Mouse (Mus musculus): ENCODE data around the gene Nell1. TPM values are rescaled to one million over a fixed set of nuclear protein-coding genes. Genes with fewer than 3 reads are reported as not detected.

Gene Nell1
- polyA plus RNA-seq, 1 experiment from 2014 or later = 7.8 TPM

DNA sequence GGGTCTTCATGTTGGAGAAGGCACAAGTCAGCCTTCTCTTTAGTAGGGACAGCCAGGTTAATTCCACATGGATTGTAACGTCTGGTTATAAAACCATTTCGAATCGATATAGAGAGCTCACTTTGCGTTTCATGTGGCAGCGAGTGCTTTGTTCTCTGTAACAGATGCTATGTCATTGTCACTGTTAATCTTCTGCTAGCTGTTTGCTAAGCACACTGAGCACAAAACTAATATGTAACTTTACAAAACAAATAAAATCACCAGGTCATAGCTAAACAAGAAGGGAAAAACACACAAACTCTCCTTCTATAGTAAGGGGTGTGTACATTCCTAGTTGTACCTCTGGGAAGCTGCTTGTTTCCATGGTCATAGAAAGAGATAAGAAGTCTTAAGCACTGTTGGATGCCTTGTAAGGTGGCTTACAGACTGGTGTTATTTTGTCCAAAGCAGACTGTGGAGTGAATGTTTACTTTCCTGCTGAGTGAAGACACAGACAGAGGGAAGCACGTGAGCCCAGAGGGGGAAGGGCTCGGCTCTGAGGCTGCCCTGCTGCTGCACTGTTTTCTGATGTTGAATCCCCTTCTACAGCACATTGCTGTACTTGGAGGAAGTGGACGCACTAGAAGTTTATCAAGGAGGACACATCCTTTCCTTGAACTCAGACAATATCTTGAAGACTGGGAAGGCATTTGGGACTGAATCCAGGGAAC is 131.1 kb downstream of the Nell1 start:
- Histone ChIP-seq H3K9ac (no peak overlapping the region), H3K4me2 (replicated peaks) (no peak overlapping the region), H3K4me1 (no peaks in the 10 kb centered on the region), H3K27ac (no peak overlapping the region), H3K9me3 (replicated peaks) (no peaks in the 10 kb centered on the region), H3K27me3 (no peaks in the 10 kb centered on the region), H3K36me3 (no peaks in the 10 kb centered on the region), H3K4me3 (no peak overlapping the region)
- ATAC-seq (ENCODE audit: low FRiP score) = no peak
- WGBS = 53% methylated on average over 8 of the region's 8 CpGs

DNA sequence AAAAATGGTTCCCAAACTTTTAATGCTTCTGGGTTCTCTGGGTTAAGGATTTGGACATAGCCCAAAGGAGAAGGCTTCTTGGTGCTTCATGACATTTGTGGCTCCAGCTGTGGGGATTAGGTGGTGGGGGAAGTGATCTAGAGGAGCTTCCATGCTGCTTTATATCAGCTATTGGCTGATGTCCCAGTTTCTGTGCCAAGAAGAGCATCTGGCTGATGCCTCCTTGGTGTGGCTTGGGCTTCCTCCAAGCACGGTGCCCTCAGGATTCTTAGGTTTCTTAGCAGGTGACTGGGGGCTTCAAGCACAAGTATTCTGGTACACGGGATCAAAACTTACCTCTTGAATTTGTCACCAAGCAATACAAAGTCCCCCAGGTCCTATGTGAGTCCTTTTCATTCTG is 132.6 kb downstream of the Nell1 start:
- no peak overlapping the region for H3K4me3 ChIP-seq
- H3K27me3 ChIP-seq = no peaks in the 10 kb centered on the region
- no peak for ATAC-seq (ENCODE audit: low FRiP score)
- WGBS = 92% methylated on average over 2 of the region's 2 CpGs
- H3K4me2 ChIP-seq (replicated peaks) = no peak overlapping the region
- no peaks in the 10 kb centered on the region for H3K4me1 ChIP-seq
- no peaks in the 10 kb centered on the region for H3K36me3 ChIP-seq
- no peaks in the 10 kb centered on the region for H3K9me3 ChIP-seq (replicated peaks)
- H3K27ac ChIP-seq = no peak overlapping the region
- no peak overlapping the region for H3K9ac ChIP-seq

DNA sequence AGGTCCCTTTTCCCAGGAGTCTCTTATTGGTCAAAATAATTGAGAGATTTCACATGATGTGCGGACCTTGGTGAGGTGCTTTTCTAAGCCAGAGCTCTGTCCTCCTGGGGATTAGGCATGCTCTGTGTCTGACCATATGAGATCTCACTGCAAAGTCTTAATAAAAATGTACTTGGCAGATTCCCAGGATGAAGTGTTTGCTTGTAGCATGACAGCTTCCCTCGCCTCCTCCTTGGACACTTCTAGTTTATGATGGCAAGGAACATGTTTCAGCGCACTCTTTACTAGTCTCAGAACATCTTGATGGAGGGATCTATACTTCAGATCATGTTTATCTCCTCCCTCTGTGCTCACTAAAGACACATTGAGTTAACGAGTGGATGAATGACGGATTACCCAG is 143.7 kb downstream of the Nell1 start:
- no peak overlapping the region for H3K27ac ChIP-seq
- WGBS = 88% methylated on average over 5 of the region's 5 CpGs
- no peaks in the 10 kb centered on the region for H3K9me3 ChIP-seq (replicated peaks)
- no peaks in the 10 kb centered on the region for H3K4me1 ChIP-seq
- no peak overlapping the region for H3K4me2 ChIP-seq (replicated peaks)
- H3K36me3 ChIP-seq = no peaks in the 10 kb centered on the region
- H3K27me3 ChIP-seq = no peaks in the 10 kb centered on the region
- H3K9ac ChIP-seq = no peak overlapping the region
- H3K4me3 ChIP-seq = no peak overlapping the region
- no peak for ATAC-seq (ENCODE audit: low FRiP score)

DNA sequence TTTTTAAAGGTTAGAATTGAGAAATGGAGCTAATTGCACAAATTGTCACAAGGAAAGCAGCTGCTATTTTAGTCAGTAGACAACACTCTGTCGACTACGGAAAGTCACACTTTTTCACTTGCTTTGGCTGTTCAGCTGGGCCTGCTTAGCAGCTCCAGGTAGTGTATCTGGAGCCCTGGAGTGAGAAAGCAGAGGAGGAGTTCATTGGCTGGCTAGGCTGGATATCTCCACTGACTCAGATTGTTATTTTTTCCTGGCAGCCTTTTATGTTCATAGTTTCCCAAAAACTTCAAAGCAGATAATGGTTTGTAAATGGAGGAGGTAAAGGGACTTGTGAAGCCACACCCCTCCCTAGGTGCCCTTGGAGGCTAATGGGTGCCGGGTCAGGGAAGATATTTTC is 163.0 kb downstream of the Nell1 start:
- no peaks in the 10 kb centered on the region for H3K27me3 ChIP-seq
- H3K4me3 ChIP-seq = no peak overlapping the region
- no peaks in the 10 kb centered on the region for H3K4me1 ChIP-seq
- no peak overlapping the region for H3K4me2 ChIP-seq (replicated peaks)
- no peak overlapping the region for H3K27ac ChIP-seq
- no peaks in the 10 kb centered on the region for H3K9me3 ChIP-seq (replicated peaks)
- H3K36me3 ChIP-seq = no peaks in the 10 kb centered on the region
- 90% methylated on average over 3 of the region's 3 CpGs for WGBS
- H3K9ac ChIP-seq = no peak overlapping the region
- no peak for ATAC-seq (ENCODE audit: low FRiP score)

DNA sequence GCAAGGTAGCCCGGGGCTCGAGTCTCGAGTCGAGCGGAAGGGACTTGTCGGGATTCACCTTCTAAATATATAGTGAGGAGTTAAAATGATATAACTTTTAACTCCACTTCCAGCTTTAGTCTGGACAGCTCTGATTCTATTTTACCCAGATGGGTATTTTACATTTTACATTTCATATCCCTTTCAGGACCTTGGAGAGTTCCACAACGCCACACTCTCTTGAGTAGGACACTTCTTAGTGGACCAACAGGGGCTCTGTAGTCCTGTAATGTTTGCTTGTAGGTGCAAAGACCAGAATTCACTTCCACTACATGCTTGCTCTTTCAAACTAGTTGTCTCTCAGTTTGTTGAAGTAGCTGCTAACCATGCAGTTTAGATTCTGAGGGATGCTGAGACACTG is 174.7 kb downstream of the Nell1 start:
- Histone ChIP-seq H3K27ac (no peak overlapping the region), H3K9me3 (replicated peaks) (no peaks in the 10 kb centered on the region), H3K27me3 (no peaks in the 10 kb centered on the region), H3K36me3 (no peaks in the 10 kb centered on the region), H3K9ac (no peak overlapping the region), H3K4me2 (replicated peaks) (no peak overlapping the region), H3K4me1 (no peaks in the 10 kb centered on the region), H3K4me3 (no peak overlapping the region)
- WGBS = 91% methylated on average over 7 of the region's 7 CpGs
- ATAC-seq (ENCODE audit: low FRiP score) = no peak

- Histone ChIP-seq H3K27me3 (no peaks in the 10 kb centered on the region), H3K9me3 (replicated peaks) (no peaks in the 10 kb centered on the region), H3K4me2 (replicated peaks) (no peak overlapping the region), H3K36me3 (no peaks in the 10 kb centered on the region), H3K4me1 (no peaks in the 10 kb centered on the region), H3K9ac (no peak overlapping the region), H3K27ac (no peak overlapping the region), H3K4me3 (no peak overlapping the region)
- WGBS = 69% methylated on average over 2 of the region's 2 CpGs
- no peak for ATAC-seq (ENCODE audit: low FRiP score)
These were observed 176.2 kb downstream of the Nell1 start for GRCm38 (mm10) chr7:50150838-50151237.

DNA sequence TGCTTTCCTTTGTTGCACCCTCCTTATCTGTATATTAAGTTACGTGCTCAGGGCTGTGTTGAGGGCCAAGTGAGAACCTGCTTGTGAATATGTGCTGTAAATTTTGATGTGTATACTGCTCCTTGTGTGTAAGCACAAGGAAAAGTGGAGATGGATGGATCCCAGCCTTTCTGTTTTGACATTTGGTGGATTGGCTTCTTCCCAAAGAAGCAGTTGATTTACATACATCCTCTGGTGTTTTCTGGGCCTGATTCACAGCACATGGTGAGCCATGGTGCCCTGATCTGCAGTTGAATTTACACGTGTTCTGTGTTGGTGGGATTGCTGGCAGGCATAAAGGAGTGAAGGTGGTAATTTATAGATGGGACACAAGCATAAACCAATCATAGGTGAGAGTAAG is 179.0 kb downstream of the Nell1 start:
- Histone ChIP-seq H3K9me3 (replicated peaks) (no peaks in the 10 kb centered on the region), H3K4me3 (no peak overlapping the region), H3K27ac (no peak overlapping the region), H3K9ac (no peak overlapping the region), H3K4me2 (replicated peaks) (no peak overlapping the region), H3K27me3 (no peaks in the 10 kb centered on the region), H3K36me3 (no peaks in the 10 kb centered on the region), H3K4me1 (no peaks in the 10 kb centered on the region)
- ATAC-seq (ENCODE audit: low FRiP score) = no peak
- WGBS = 71% methylated on average over 2 of the region's 2 CpGs

DNA sequence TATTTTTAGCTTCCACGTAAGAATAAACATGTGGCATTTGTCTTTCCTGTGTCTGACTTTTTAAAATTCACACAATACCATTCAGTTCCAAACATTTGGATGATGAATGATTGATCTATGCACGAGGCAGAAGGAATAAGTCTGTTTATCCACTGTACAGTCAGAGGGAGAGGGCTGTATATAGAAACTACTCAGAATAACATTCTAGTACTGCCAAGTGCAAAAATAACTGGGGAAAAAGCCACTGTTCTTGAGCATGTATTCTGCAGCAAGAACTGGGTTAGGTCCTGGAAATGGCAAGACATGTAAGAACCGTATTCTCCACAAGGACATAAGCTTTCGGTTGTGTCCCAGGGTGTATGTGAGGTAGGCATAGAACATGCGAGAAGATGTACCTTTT is 187.9 kb downstream of the Nell1 start:
- Histone ChIP-seq H3K4me1 (no peaks in the 10 kb centered on the region), H3K9me3 (replicated peaks) (no peaks in the 10 kb centered on the region), H3K36me3 (no peaks in the 10 kb centered on the region), H3K4me3 (no peak overlapping the region), H3K9ac (no peak overlapping the region), H3K27me3 (no peaks in the 10 kb centered on the region), H3K4me2 (replicated peaks) (no peak overlapping the region), H3K27ac (no peak overlapping the region)
- WGBS = 93% methylated on average over 5 of the region's 5 CpGs
- ATAC-seq (ENCODE audit: low FRiP score) = no peak

DNA sequence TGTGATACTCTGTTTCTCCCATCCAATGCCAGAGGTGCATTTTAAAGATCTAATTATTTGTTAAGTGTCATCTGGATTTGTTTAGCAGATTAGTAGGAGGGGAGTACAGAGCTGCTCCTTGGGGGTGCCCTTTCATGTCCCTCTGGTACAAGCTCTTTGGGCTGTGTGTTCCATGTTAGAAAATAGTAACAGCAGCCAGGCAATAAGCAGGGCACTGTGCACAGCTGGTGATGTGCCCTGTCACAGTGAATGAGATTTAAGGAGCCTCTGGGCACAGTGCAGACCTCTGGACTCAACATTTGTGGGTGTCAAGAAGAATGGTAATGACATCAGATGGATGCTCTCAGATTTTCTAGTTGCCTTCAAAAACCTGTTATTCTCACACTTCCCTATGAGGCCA is 194.1 kb downstream of the Nell1 start:
- Histone ChIP-seq H3K27ac (no peak overlapping the region), H3K27me3 (no peaks in the 10 kb centered on the region), H3K4me2 (replicated peaks) (no peak overlapping the region), H3K9ac (no peak overlapping the region), H3K36me3 (no peaks in the 10 kb centered on the region), H3K9me3 (replicated peaks) (no peaks in the 10 kb centered on the region), H3K4me1 (no peaks in the 10 kb centered on the region), H3K4me3 (no peak overlapping the region)
- ATAC-seq (ENCODE audit: low FRiP score) = no peak

DNA sequence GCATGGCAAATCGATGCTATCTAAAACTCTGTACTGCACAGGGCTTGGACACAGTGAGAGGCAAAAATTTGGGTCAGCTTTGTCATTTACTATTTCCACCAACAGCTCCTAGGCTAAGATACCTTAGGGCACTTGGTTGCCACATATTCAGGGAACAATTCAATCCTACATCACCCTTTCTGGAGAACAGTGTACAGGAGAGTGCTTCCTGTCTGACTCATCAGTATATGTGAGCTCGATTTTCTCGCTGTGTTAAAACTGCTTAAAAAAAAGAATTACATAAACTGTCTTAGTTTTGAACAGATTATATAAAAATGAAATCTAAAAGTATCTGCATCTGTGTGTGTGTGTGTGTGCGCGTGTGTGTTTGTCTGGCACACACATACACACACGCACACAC is 211.6 kb downstream of the Nell1 start:
- ATAC-seq (ENCODE audit: low FRiP score) = no peak
- H3K36me3 ChIP-seq = no peaks in the 10 kb centered on the region
- no peaks in the 10 kb centered on the region for H3K27me3 ChIP-seq
- H3K9me3 ChIP-seq (replicated peaks) = no peaks in the 10 kb centered on the region
- no peak overlapping the region for H3K4me2 ChIP-seq (replicated peaks)
- no peak overlapping the region for H3K27ac ChIP-seq
- no peaks in the 10 kb centered on the region for H3K4me1 ChIP-seq
- H3K4me3 ChIP-seq = no peak overlapping the region
- 92% methylated on average over 6 of the region's 6 CpGs for WGBS
- H3K9ac ChIP-seq = no peak overlapping the region

- Histone ChIP-seq H3K27ac (no peak overlapping the region), H3K9ac (no peak overlapping the region), H3K9me3 (replicated peaks) (no peaks in the 10 kb centered on the region), H3K27me3 (no peaks in the 10 kb centered on the region), H3K4me1 (no peaks in the 10 kb centered on the region), H3K4me3 (no peak overlapping the region), H3K4me2 (replicated peaks) (no peak overlapping the region), H3K36me3 (no peaks in the 10 kb centered on the region)
- 94% methylated on average over 7 of the region's 7 CpGs for WGBS
- no peak for ATAC-seq (ENCODE audit: low FRiP score)
These were observed 219.3 kb downstream of the Nell1 start for GRCm38 (mm10) chr7:50193955-50194354.

DNA sequence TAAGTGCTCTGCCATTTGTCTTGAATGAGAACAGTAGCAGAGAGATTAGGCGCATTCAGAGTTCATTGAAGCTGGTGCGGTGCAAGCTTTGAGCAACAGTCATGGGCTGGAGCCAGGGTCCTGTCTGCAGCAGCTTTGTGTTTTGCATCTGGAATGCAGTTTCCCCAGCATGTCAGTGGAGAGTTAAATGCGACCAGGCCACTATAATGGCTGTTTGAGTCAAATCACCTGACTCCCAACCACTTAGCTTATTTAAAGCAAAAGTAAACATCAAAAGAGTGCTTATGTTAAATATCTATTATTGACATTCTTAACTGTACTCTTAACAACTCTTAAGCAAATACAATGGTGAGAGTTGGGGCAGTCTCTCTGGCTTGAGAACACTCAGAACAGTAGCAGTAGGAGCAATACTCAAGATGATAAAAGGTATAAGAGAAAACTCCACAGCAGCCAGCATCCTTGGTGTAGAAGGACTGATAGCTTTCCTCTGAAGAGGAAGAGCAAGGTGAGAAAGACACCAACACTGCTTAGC is 220.5 kb downstream of the Nell1 start:
- H3K4me1 ChIP-seq = no peaks in the 10 kb centered on the region
- no peak overlapping the region for H3K4me2 ChIP-seq (replicated peaks)
- no peak overlapping the region for H3K27ac ChIP-seq
- no peak for ATAC-seq (ENCODE audit: low FRiP score)
- H3K36me3 ChIP-seq = no peaks in the 10 kb centered on the region
- H3K27me3 ChIP-seq = no peaks in the 10 kb centered on the region
- WGBS = 73% methylated on average over 3 of the region's 3 CpGs
- H3K9me3 ChIP-seq (replicated peaks) = no peaks in the 10 kb centered on the region
- no peak overlapping the region for H3K4me3 ChIP-seq
- no peak overlapping the region for H3K9ac ChIP-seq

GRCm38 (mm10) chr7:50205268-50205667 is 230.6 kb downstream of the Nell1 start:
- no peak overlapping the region for H3K9ac ChIP-seq
- no peaks in the 10 kb centered on the region for H3K9me3 ChIP-seq (replicated peaks)
- no peak for ATAC-seq (ENCODE audit: low FRiP score)
- 75% methylated on average over 2 of the region's 2 CpGs for WGBS
- H3K27ac ChIP-seq = no peak overlapping the region
- H3K4me3 ChIP-seq = no peak overlapping the region
- H3K4me1 ChIP-seq = no peaks in the 10 kb centered on the region
- no peaks in the 10 kb centered on the region for H3K27me3 ChIP-seq
- H3K36me3 ChIP-seq = no peaks in the 10 kb centered on the region
- H3K4me2 ChIP-seq (replicated peaks) = no peak overlapping the region

All from hindbrain, embryonic 12.5 days (tissue).